Mouse (Mus musculus): Measurements from ENCODE around the gene Tspyl2.

DNA sequence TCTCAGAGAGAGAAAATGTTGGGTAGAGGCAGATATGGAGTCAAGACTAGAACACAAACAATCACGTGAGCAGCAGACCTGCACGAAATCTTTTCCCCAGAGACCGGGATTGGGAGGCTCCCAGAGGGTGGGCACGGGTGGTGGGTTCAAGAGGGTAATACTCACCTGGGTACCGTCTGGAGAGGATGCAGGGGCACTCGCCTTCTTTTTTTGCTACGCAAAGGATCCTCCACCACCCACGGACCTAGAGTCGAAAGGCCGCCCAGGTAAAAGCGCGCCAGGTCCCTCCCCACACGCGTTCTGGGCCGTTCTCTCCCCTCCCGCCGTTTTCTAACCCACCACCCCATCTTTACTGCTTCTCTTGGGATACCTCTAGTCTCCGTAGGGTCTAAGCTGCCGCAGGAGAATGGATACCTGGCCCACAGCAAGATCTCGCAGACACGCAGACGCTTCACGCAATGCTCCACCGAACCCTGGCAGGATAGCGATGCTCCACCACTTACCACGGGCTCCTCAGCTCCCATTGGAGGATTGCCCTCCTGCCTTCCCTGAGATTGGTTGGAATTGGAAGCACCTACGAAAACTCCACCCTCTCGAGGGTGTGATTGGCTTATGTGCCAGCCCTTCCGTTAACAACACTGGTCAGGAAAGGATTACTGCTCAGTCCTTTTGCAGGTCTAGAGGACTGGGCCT, 15.1 kb downstream of the Tspyl2 start, which contains the start of gene Kantr:
- TF ChIP-seq FLI1 (IDR thresholded peaks at IDR 0.05; ENCODE audit: low read length): no peak
- TF ChIP-seq GATA1 (IDR thresholded peaks at IDR 0.05; ENCODE audit: borderline replicate concordance, low read length): no peak

Measured in megakaryocyte, embryonic 14.5 days (primary cell).